Mouse (Mus musculus) heart, postnatal 0 days (tissue): ENCODE results near the gene Copz2. TPM values are rescaled to one million over a fixed set of nuclear protein-coding genes. Genes with fewer than 3 reads are reported as not detected.

ENCODE experiments used
- ATAC-seq: fragments of 200-750 bp; cut with Nextera tagmentation; 2 replicates; pipeline ENCODE4 v1.8.0; 2017; ENCODE audit warnings: low read depth, moderate number of reproducible peaks, moderate library complexity; ENCODE audit not compliant: insufficient read depth
- DNase-seq: peaks from one replicate; pipeline ENCODE4 v3.0.0-alpha.2; 2016; ENCODE audit warnings: low spot score
- H3K27ac ChIP-seq: fragments of 300-500 bp; sonication (generic); 2 replicates; pipeline ENCODE4 v1.5.1; 2014; ENCODE audit warnings: low read depth, mild to moderate bottlenecking
- H3K27me3 ChIP-seq: fragments of 300-500 bp; sonication (generic); 2 replicates; pipeline ENCODE4 v1.6.1; 2014; ENCODE audit warnings: low read length, mixed read lengths; ENCODE audit not compliant: control insufficient read depth, insufficient read depth
- H3K36me3 ChIP-seq: fragments of 300-500 bp; sonication (generic); replicated peaks from 2 replicates; pipeline ENCODE4 v1.6.1; 2014; ENCODE audit warnings: low read length, mixed read lengths; ENCODE audit not compliant: control insufficient read depth, insufficient read depth
- H3K4me1 ChIP-seq: fragments of 300-500 bp; sonication (generic); 2 replicates; pipeline ENCODE4 v1.6.1; 2014; ENCODE audit warnings: antibody characterized with exemption; ENCODE audit not compliant: control insufficient read depth, insufficient read depth
- H3K4me2 ChIP-seq: fragments of 300-500 bp; sonication (generic); 2 replicates; pipeline ENCODE4 v1.6.1; 2014; ENCODE audit warnings: low read depth, mild to moderate bottlenecking, low read length, moderate library complexity
- H3K4me3 ChIP-seq: fragments of 300-500 bp; sonication (generic); 2 replicates; pipeline ENCODE4 v1.5.1; 2014; ENCODE audit warnings: low read depth, low read length
- H3K9ac ChIP-seq: fragments of 300-500 bp; sonication (generic); replicated peaks from 2 replicates; pipeline ENCODE4 v1.6.1; 2014; ENCODE audit warnings: low read depth, low read length, mixed read lengths
- H3K9me3 ChIP-seq: fragments of 300-500 bp; sonication (generic); replicated peaks from 2 replicates; pipeline ENCODE4 v1.6.1; 2016; ENCODE audit warnings: low read length; ENCODE audit not compliant: control insufficient read depth
- CTCF ChIP-seq: IDR thresholded peaks from 2 replicates; pipeline ENCODE4 v1.5.1; 2016; ENCODE audit warnings: antibody characterized with exemption, control low read depth, low read depth
- EP300 ChIP-seq: IDR thresholded peaks from 2 replicates; pipeline ENCODE4 v1.6.1; 2016; ENCODE audit warnings: antibody characterized with exemption, low read depth
- WGBS: fragments of 180-500 bp; shearing (Covaris S2); extraction: QIAGEN DNeasy Blood & Tissue Kit; methylation state at CpG from one replicate; pipeline ENCODE4 v1.1.7; 2014; 5-methylcytosine and 5-hydroxymethylcytosine counted together
- microRNA counts: library from miRNA; unstranded; fragments of <30 nt; microRNA quantifications from one replicate; lab custom pipeline; 2015
- microRNA-seq: library from miRNA; unstranded; fragments of <30 nt; microRNA quantifications from one replicate; pipeline ENCODE4, GENCODE M21; 2016
- polyA plus RNA-seq: library from polyadenylated mRNA; unstranded; fragments of >200 nt; fragmentation: Nextera tagmentation; extraction: Ambion mirVana; gene quantifications from 2 replicates; pipeline ENCODE4 v1.2.1, GENCODE M21; 2015
- total RNA-seq: library from RNA; depleted of rRNA; stranded (reverse); fragments of >200 nt; gene quantifications from 2 replicates; pipeline ENCODE4 v1.2.3, GENCODE M21; 2014; ENCODE audit warnings: low replicate concordance; rRNA removed

The Copz2 gene
- total and polyA plus RNA-seq, 2 experiments from 2014 or later = 54.7 to 119 TPM

DNA sequence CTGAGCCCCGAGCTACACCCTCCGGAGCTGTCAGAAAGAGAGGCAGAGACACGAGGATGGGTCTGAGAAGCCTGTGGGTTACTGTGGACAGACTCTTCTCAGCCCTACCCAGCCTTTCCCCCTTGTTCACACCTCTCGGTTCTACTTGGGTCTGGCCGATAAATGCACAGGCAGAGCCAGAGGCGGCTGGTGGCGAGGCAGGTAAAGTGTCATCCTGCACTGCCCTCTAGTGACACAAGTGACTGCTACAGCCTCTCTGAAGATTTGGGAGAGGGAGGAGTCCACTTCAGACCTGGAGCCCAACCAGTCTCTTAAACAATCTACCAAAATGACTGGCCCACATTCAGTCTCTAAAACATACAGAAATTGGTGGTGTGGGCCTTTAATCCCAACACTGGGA lies 60.3 kb downstream of the Copz2 start:
- peaks cover 10% of the 10 kb centered on the region; the same call in 1 of the 2 replicates for H3K4me1 ChIP-seq

More for the DNA sequence above, 60.3 kb downstream of the Copz2 start:
- Histone ChIP-seq H3K36me3 (peaks cover 34% of the 10 kb centered on the region), H3K9me3 (no peaks in the 10 kb centered on the region), H3K27ac (no peak overlapping the region), H3K4me2 (no peak overlapping the region), H3K4me3 (no peak overlapping the region), H3K27me3 (no peaks in the 10 kb centered on the region), H3K9ac (no peak overlapping the region)
- TF ChIP-seq CTCF (peak; percentile 90), EP300 (no peak)
- ATAC-seq (peak; percentile 70), DNase-seq (peak; percentile 87)
- WGBS = 27% methylated on average over 7 of the region's 7 CpGs

MicroRNAs within 50 kb of the gene (microRNA counts, 519-probe panel; counts per million panel counts)
- 6,926 counts per million, percentile 83 among the panel's probes with 10 or more counts for microRNA mmu-miR-152 (lab: Ali Mortazavi, UCI)

Small RNA genes lying within 50 kb of the gene (microRNA-seq; reads per million reads assigned to microRNA genes)
- 272 reads per million, percentile 69 among the genes with 10 or more reads in this experiment for gene Mir152

Other genes starting within 250 kb of the Copz2 start
- 14.4 and 14.8 TPM in 2 replicates for gene Snx11, start 72.3 kb upstream of the Copz2 start, total RNA-seq
- gene Snx11, start 72.3 kb upstream of the Copz2 start, polyA plus RNA-seq = 9.0 and 10.2 TPM in 2 replicates
- 9.9 and 24.9 TPM in 2 replicates for gene Cbx1, start 60.7 kb upstream of the Copz2 start, total RNA-seq
- 35.6 and 42.0 TPM in 2 replicates for gene Cbx1, start 60.7 kb upstream of the Copz2 start, polyA plus RNA-seq
- gene Nfe2l1, start 19.9 kb upstream of the Copz2 start, total RNA-seq = 98.8 and 99.1 TPM in 2 replicates
- 81.2 and 83.5 TPM in 2 replicates for gene Nfe2l1, start 19.9 kb upstream of the Copz2 start, polyA plus RNA-seq
- gene Cdk5rap3, start 66.6 kb downstream of the Copz2 start, total RNA-seq = 23.6 and 25.2 TPM in 2 replicates
- gene Cdk5rap3, start 66.6 kb downstream of the Copz2 start, polyA plus RNA-seq = 45.1 and 46.7 TPM in 2 replicates
- 0.39 TPM in 1 of 2 replicates, not detected in the other for gene Prr15l, start 78.2 kb downstream of the Copz2 start, total RNA-seq
- gene Prr15l, start 78.2 kb downstream of the Copz2 start, polyA plus RNA-seq = 1.2 and 1.3 TPM in 2 replicates
- gene Pnpo, start 94.1 kb downstream of the Copz2 start, total RNA-seq = 20.9 and 27.3 TPM in 2 replicates
- 25.0 and 28.1 TPM in 2 replicates for gene Pnpo, start 94.1 kb downstream of the Copz2 start, polyA plus RNA-seq
- 6.2 and 6.8 TPM in 2 replicates for gene Sp2, start 133.1 kb downstream of the Copz2 start, total RNA-seq
- gene Sp2, start 133.1 kb downstream of the Copz2 start, polyA plus RNA-seq = 8.9 and 9.0 TPM in 2 replicates
- 0.04 and 0.19 TPM in 2 replicates for gene Sp6, start 163.5 kb downstream of the Copz2 start, total RNA-seq
- gene Sp6, start 163.5 kb downstream of the Copz2 start, polyA plus RNA-seq = 0.08 TPM in 1 of 2 replicates, not detected in the other
- gene Scrn2, start 180.1 kb downstream of the Copz2 start, total RNA-seq = 29.3 and 31.7 TPM in 2 replicates
- gene Scrn2, start 180.1 kb downstream of the Copz2 start, polyA plus RNA-seq = 16.6 and 19.0 TPM in 2 replicates
- gene Lrrc46, start 191.5 kb downstream of the Copz2 start, total RNA-seq = 0.80 TPM in 1 of 2 replicates, not detected in the other
- 0.53 and 0.65 TPM in 2 replicates for gene Lrrc46, start 191.5 kb downstream of the Copz2 start, polyA plus RNA-seq
- 77.7 and 81.2 TPM in 2 replicates for gene Mrpl10, start 191.7 kb downstream of the Copz2 start, total RNA-seq
- gene Mrpl10, start 191.7 kb downstream of the Copz2 start, polyA plus RNA-seq = 67.0 and 67.3 TPM in 2 replicates
- gene Osbpl7, start 200.8 kb downstream of the Copz2 start, total RNA-seq = 8.6 and 10.6 TPM in 2 replicates
- gene Osbpl7, start 200.8 kb downstream of the Copz2 start, polyA plus RNA-seq = 2.7 and 3.0 TPM in 2 replicates